Mouse (Mus musculus) megakaryocyte, embryonic 14.5 days (primary cell): ENCODE results near the gene Dclk2. TPM values are rescaled to one million over a fixed set of nuclear protein-coding genes. Genes with fewer than 3 reads are reported as not detected.

Experiments
- H3K27me3 ChIP-seq: replicated peaks from 2 replicates; pipeline ENCODE3; 2012; ENCODE audit warnings: inconsistent platforms
- H3K36me3 ChIP-seq: replicated peaks from 2 replicates; pipeline ENCODE3; 2012; ENCODE audit warnings: low read length, inconsistent platforms, mixed read lengths
- H3K4me1 ChIP-seq: 2 replicates; pipeline ENCODE4 v1.6.1; 2012; ENCODE audit warnings: inconsistent platforms
- H3K4me3 ChIP-seq: replicated peaks from 2 replicates; pipeline ENCODE3; 2012; ENCODE audit warnings: moderate library complexity, mild to moderate bottlenecking, inconsistent platforms
- H3K9me3 ChIP-seq: 2 replicates; pipeline ENCODE4 v1.6.1; 2012; ENCODE audit warnings: inconsistent platforms
- FLI1 ChIP-seq: IDR thresholded peaks from 2 replicates; pipeline ENCODE4 v1.6.1; 2012; ENCODE audit warnings: low read length, inconsistent platforms, mixed read lengths
- GATA1 ChIP-seq: IDR thresholded peaks from 3 replicates; pipeline ENCODE4 v1.6.1; 2012; ENCODE audit warnings: mixed read lengths, low read length, inconsistent platforms, borderline replicate concordance
- polyA plus RNA-seq: library from polyadenylated mRNA; stranded (reverse); fragments of >175 nt; gene quantifications from 2 replicates; pipeline ENCODE4 v1.2.3, GENCODE M21; 2012; ENCODE audit warnings: low replicate concordance; ENCODE audit not compliant: insufficient read depth

Gene Dclk2
- polyA plus RNA-seq, 1 experiment: 4.5 TPM

DNA sequence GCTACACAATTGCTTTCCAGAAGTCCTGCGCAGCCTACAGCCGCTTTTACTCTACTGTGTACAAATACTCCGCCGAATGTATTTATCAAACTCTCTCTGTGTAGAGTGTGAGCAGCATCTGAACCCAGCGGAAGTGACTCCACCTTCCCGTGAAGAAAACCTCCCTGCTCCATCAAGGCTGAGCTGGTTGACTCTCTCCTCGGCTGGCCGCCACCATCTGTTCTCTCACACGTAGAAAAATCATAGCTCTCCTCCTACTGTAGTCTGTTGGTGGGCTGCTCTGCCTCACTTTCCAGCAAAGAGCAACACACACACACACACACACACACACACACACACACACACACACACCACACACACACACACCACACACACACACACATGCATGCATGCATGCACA is 111.5 kb downstream of the Dclk2 start:
- TF ChIP-seq FLI1: no peak
- no peak for TF ChIP-seq GATA1
- peaks cover 39% of the 10 kb centered on the region for H3K4me1 ChIP-seq
- H3K9me3 ChIP-seq: no peaks in the 10 kb centered on the region
- H3K36me3 ChIP-seq: peaks cover 3% of the 10 kb centered on the region
- no peak overlapping the region for H3K4me3 ChIP-seq
- no peaks in the 10 kb centered on the region for H3K27me3 ChIP-seq

DNA sequence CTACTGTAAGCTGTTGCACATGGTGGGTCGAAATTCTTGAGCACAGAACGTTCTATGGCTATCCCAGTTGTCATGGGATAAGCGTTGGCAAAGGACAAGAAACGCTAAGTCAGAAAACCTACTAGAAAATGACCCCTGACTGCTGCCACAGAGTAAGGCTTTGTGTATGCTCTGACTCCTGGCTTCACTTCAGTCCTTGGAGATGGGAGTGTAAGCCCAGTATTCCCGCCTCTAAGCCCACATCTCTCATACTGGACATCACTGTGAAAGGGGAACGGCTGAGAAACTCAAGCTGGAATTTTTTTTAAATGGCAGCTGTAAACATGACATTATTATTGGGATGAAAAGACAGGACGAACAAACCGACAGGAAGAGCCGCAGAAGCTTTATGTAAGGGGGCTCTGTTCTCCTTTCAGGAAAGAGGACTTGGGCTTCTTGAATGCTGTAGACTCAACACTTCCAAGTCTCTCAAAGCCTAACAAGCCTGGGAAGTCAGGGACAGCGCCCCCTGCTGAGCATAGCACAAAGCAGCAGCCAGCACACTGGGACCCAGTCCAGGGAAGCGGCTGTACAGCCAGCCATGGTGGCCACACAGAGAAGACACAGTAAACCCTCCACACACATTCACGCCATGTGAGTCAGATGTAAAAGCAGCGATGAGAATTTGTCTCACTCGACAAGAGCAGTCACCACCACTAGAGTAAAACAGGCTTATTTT is 112.7 kb downstream of the Dclk2 start:
- Histone ChIP-seq H3K9me3 (no peaks in the 10 kb centered on the region), H3K4me3 (no peak overlapping the region), H3K4me1 (peaks cover 41% of the 10 kb centered on the region), H3K36me3 (peaks cover 3% of the 10 kb centered on the region), H3K27me3 (no peaks in the 10 kb centered on the region)
- TF ChIP-seq GATA1 (no peak), FLI1 (no peak)

DNA sequence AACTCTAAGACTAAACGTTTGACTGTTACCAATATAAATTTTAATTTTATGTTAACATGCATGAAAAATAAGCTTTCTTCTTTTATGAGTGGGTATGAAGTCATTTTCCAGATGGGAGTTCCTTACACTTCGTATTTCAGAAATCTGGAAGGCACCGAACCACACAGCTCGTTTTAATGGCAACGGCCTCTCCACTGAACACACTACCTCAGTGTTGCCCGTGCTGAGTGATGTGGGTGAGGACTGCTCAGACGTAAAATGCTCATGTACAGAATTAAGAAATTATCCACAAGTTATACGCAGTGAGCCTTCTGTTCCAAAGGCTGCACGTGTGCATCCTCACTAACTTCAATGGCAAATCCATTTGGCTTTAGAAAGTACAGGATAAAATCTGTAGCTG is 113.8 kb downstream of the Dclk2 start:
- H3K4me1 ChIP-seq: peaks cover 41% of the 10 kb centered on the region
- no peaks in the 10 kb centered on the region for H3K9me3 ChIP-seq
- H3K36me3 ChIP-seq: peaks cover 3% of the 10 kb centered on the region
- H3K27me3 ChIP-seq: no peaks in the 10 kb centered on the region
- no peak overlapping the region for H3K4me3 ChIP-seq
- TF ChIP-seq FLI1 (no peak), GATA1 (no peak)

DNA sequence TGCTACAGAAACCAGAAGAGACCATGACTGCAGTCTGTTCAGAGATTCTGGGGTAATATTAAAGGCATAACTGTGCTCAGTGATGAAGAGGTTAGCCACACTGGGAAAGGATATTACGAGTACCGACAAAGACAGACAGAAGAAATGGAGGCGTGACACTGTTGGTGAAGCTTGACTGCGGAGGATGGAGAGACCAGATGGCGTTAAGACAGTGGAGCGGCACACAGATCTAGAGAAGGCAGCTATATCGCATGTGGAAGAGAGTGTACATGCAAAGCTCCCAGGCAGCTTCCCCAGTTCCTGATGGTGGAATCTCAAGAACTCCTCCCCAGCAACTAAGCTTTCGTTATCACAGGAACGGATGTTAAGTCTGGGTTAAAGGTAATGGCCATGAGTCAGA is 116.4 kb downstream of the Dclk2 start:
- H3K9me3 ChIP-seq: no peaks in the 10 kb centered on the region
- H3K4me3 ChIP-seq: no peak overlapping the region
- peaks cover 44% of the 10 kb centered on the region for H3K4me1 ChIP-seq
- TF ChIP-seq FLI1 (no peak), GATA1 (no peak)
- H3K36me3 ChIP-seq: peaks cover 5% of the 10 kb centered on the region
- H3K27me3 ChIP-seq: no peaks in the 10 kb centered on the region

DNA sequence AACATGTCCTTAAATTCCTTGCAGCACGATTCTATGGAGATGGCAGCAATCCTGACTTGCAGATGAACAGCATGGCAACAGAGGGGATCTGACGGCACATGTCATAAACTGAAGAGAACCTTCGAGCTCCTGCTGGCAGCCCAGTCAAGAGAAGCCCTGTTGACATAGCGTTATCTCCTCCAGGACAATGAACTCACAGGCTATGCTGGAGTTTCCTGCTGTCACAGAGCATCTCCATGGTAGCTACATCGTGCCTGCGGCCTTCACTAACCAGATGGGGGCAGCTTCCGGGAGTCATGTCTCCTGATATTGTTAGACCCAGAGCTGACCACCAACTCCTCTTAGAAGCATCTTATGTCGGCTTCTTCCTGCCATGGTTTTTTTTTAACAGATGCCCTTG is 117.8 kb downstream of the Dclk2 start:
- TF ChIP-seq FLI1 (no peak), GATA1 (no peak)
- Histone ChIP-seq H3K27me3 (no peaks in the 10 kb centered on the region), H3K36me3 (peaks cover 12% of the 10 kb centered on the region), H3K4me3 (no peak overlapping the region), H3K9me3 (no peaks in the 10 kb centered on the region), H3K4me1 (peaks cover 46% of the 10 kb centered on the region)

DNA sequence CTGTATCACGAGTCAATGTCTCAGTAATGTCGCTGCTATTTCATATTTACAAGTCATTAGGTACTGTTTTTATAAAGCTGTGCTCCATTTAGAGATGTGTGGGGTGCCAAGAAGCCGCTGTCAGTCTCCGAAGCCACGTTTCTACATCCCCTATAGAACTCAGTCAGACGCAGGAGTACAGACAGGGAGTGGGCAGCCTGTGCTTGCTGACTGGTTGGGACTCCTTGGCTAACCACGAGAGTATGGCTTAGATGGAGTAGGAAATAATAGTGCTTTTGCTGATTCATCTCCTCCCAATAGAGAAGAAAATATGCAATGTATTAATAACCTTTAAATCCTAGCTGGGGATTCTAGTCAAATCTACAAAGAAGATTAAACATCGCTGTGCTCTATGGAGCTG is 119.8 kb downstream of the Dclk2 start:
- Histone ChIP-seq H3K9me3 (no peaks in the 10 kb centered on the region), H3K27me3 (no peaks in the 10 kb centered on the region), H3K4me1 (peaks cover 58% of the 10 kb centered on the region), H3K4me3 (no peak overlapping the region), H3K36me3 (peaks cover 14% of the 10 kb centered on the region)
- no peak for TF ChIP-seq FLI1
- no peak for TF ChIP-seq GATA1

DNA sequence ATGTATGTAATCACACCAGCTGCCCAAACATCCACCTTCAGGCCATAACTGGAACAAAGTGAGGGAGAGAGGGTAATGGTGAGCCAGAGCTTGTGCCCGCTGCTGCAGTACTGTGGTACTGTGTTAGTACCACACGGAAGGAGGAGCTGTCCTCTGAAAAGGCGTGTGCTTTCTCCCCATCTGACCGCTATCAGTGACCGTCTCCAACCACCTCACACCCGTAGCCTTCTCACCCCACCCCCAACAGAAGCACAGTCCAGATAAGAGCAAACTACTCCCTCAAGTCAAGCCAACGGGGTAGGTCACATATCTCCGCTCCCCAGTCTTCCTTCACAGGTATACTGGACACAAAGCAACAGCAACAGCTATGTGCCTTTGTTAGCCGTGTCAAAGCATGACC is 121.6 kb downstream of the Dclk2 start:
- no peak overlapping the region for H3K4me3 ChIP-seq

DNA sequence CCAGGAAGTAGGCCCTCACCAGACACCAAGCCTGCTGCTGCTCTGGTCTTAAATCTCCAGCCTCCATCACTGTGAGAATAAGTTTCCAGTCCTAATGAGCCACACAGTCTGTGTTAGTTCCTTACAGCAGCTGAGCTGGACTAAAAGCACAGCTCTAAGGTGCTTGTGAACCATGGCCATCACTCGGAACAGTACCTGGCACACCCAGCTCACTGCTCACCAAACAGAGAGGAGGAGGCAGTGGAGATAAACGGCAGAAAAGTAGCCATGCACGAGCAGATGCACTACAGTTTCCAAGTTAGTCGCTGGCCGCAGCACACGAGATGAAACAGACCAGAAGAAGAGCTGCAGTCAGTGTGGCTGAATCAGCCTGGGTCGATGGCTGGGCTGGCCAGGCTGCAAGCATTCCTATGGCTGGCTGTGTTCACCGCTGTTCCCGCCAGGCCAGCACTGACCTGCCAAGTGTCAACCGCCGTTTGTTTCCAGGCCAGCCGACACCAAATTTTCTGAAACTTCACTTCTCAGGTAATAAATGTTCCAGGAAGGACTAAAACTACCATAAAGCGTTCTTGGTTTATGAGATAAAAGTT is 122.7 kb downstream of the Dclk2 start:
- H3K36me3 ChIP-seq: peaks cover 10% of the 10 kb centered on the region
- H3K4me3 ChIP-seq: no peak overlapping the region
- TF ChIP-seq GATA1 (no peak), FLI1 (no peak)
- peaks cover 2% of the 10 kb centered on the region for H3K27me3 ChIP-seq
- H3K4me1 ChIP-seq: peaks cover 56% of the 10 kb centered on the region
- no peaks in the 10 kb centered on the region for H3K9me3 ChIP-seq

More for the DNA sequence above, 121.6 kb downstream of the Dclk2 start:
- Histone ChIP-seq H3K27me3 (peaks cover 2% of the 10 kb centered on the region), H3K9me3 (no peaks in the 10 kb centered on the region), H3K36me3 (peaks cover 10% of the 10 kb centered on the region), H3K4me1 (peaks cover 53% of the 10 kb centered on the region)
- no peak for TF ChIP-seq GATA1
- TF ChIP-seq FLI1: no peak

DNA sequence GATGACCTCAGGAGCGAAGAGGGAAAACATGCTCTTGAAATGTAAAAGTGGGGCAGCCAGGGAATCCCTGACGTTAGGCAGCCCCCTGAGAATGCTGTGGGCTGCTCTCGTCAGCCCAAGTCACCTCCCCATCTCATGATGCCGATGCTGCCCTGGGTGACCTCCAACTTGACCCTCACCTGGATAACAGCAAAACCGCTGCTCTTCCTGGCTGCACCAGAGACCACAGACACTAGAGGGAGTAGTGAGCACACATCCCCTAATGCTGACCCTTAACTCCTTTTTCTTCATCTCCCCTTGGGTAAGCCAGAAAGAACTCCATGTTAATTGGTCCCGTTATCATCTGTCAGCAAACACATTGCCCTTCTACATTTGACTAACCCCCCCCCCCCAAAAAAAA is 123.9 kb downstream of the Dclk2 start:
- Histone ChIP-seq H3K4me1 (peaks cover 48% of the 10 kb centered on the region), H3K27me3 (peaks cover 4% of the 10 kb centered on the region), H3K4me3 (no peak overlapping the region), H3K9me3 (no peaks in the 10 kb centered on the region), H3K36me3 (peaks cover 10% of the 10 kb centered on the region)
- TF ChIP-seq GATA1 (no peak), FLI1 (no peak)

DNA sequence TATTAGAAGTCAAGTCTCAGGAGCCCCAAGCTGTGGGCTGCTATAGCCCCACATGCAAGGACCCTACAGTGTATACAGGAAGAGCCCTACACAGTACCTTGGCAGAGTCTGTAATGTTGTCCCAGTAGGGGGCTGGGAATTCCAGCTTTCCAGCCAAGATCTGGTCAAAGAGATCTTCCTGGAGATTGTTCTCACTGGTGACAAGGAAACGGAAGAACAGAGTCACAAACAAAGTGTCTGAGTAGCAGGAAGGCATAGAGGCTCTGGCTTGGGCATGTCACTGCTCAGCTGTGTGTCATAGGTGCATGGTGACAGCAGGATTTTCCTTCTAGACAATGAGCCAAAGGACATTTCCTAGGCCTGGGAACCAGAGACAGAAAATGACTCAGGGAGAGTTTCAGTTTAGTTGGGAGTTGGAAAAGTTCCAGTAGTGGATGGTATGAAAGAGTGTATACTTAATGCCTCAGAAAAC is 126.9 kb downstream of the Dclk2 start:
- TF ChIP-seq FLI1 (no peak), GATA1 (no peak)
- H3K27me3 ChIP-seq: peaks cover 4% of the 10 kb centered on the region
- no peaks in the 10 kb centered on the region for H3K9me3 ChIP-seq
- peaks cover 7% of the 10 kb centered on the region for H3K36me3 ChIP-seq
- no peak overlapping the region for H3K4me3 ChIP-seq
- peaks cover 43% of the 10 kb centered on the region for H3K4me1 ChIP-seq
